18 mouse cellular contexts compared by ENCODE assay signal in the genomic region with DNA sequence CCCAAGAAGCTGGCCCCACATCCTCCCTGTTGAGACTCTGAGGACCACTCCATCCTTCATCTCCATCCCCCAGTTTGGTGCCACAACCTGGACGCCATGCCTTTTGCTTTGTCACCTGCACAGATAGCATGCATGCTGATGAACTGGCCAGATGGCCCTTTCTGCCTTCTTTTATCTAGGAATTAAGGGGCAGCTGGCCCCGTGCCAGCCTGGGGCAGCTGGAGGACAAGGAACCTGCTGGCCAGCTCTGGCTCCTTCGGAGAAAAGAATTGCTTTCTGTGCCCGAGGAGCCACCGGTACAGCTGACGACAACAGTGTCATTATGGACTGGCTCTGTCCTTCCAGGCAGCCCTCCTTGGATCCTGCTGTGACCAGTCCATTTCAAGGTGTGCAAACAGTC. TPM values are rescaled to one million over a fixed set of nuclear protein-coding genes. Genes with fewer than 3 reads are reported as not detected.
A peak's percentile ranks its signal among the peaks of the same experiment; 100 is the strongest.
DNase-seq lines count a peak whose midpoint lies in the region; ATAC-seq lines count a peak whose summit lies in the region.
"Had no signal": no experiment of that assay in that cellular context is flagged by ENCODE, and none has a peak within 500 bp of the region (broad histone marks: within the 10 kb centered on the region; RNA-seq: fewer than 3 reads in every experiment).

No protein-coding gene starts in this region.

- no peak overlapping the region for H3K4me3 ChIP-seq in hindbrain, embryonic 13.5 days
- H3K4me3 ChIP-seq in hindbrain, embryonic 12.5 days = no peak overlapping the region
- H3K4me3 ChIP-seq: heart, embryonic 10.5 days; hindbrain, embryonic 15.5 days; limb, embryonic 13.5 days; lung, embryonic 15.5 days; midbrain, embryonic 12.5 days had no signal

- 48% methylated on average over 6 of the region's 6 CpGs for WGBS in hindbrain, embryonic 13.5 days
- WGBS in hindbrain, embryonic 12.5 days = 50% methylated on average over 6 of the region's 6 CpGs

- no peak overlapping the region for H3K9ac ChIP-seq in hindbrain, embryonic 13.5 days
- H3K9ac ChIP-seq in hindbrain, embryonic 12.5 days = no peak overlapping the region
- H3K9ac ChIP-seq: forebrain, postnatal 0 days; hindbrain, embryonic 15.5 days; limb, embryonic 13.5 days; liver, embryonic 14.5 days; lung, embryonic 15.5 days; midbrain, embryonic 12.5 days had no signal

- peak overlapping the region; percentile 35 for H3K27ac ChIP-seq in hindbrain, embryonic 13.5 days
- H3K27ac ChIP-seq in hindbrain, embryonic 12.5 days = no peak overlapping the region
- H3K27ac ChIP-seq: heart, embryonic 10.5 days; hindbrain, embryonic 15.5 days; limb, embryonic 13.5 days; liver, embryonic 14.5 days; lung, embryonic 15.5 days; midbrain, embryonic 12.5 days had no signal

- DNase-seq in MN1 (ENCODE audit: low spot score) = peak; percentile 87
- peak; percentile 53 to 55 for DNase-seq in cerebellum, adult 18-20 months
- peak; percentile 49 to 70 for DNase-seq in cerebellum, postnatal 25 days
- no peak for DNase-seq in right cerebral cortex, postnatal 4 days
- DNase-seq in right cerebral cortex, postnatal 25 days = no peak
- DNase-seq: adrenal gland, postnatal 25 days; forebrain, postnatal 0 days; lung, postnatal 4 days; thymus, postnatal 25 days had no signal

- no peaks in the 10 kb centered on the region for H3K9me3 ChIP-seq in hindbrain, embryonic 13.5 days
- H3K9me3 ChIP-seq in hindbrain, embryonic 12.5 days (replicated peaks) = no peaks in the 10 kb centered on the region
- H3K9me3 ChIP-seq: heart, embryonic 10.5 days; hindbrain, embryonic 15.5 days; lung, embryonic 15.5 days; midbrain, embryonic 12.5 days had no signal

- H3K27me3 ChIP-seq in hindbrain, embryonic 13.5 days = peaks cover 18% of the 10 kb centered on the region
- H3K27me3 ChIP-seq in hindbrain, embryonic 12.5 days = peaks cover 10% of the 10 kb centered on the region
- H3K27me3 ChIP-seq: hindbrain, embryonic 15.5 days had no signal

- ATAC-seq in hindbrain, embryonic 13.5 days (ENCODE audit: low FRiP score) = no peak
- ATAC-seq in hindbrain, embryonic 12.5 days (ENCODE audit: low FRiP score) = no peak
- ATAC-seq: forebrain, postnatal 0 days; intestine, postnatal 0 days had no signal

- H3K36me3 ChIP-seq in hindbrain, embryonic 13.5 days = no peaks in the 10 kb centered on the region
- no peaks in the 10 kb centered on the region for H3K36me3 ChIP-seq in hindbrain, embryonic 12.5 days
- H3K36me3 ChIP-seq: heart, embryonic 10.5 days; hindbrain, embryonic 15.5 days; limb, embryonic 13.5 days; lung, embryonic 15.5 days; midbrain, embryonic 12.5 days had no signal

- peaks cover 46% of the 10 kb centered on the region for H3K4me1 ChIP-seq in hindbrain, embryonic 13.5 days (replicated peaks)
- H3K4me1 ChIP-seq in hindbrain, embryonic 12.5 days = peaks cover 32% of the 10 kb centered on the region
- H3K4me1 ChIP-seq: lung, embryonic 15.5 days had no signal

- no peak overlapping the region for H3K4me2 ChIP-seq in hindbrain, embryonic 13.5 days
- no peak overlapping the region for H3K4me2 ChIP-seq in hindbrain, embryonic 12.5 days (replicated peaks)
- H3K4me2 ChIP-seq: hindbrain, embryonic 15.5 days; limb, embryonic 13.5 days; lung, embryonic 15.5 days; midbrain, embryonic 12.5 days had no signal

RNA-seq across cellular contexts. Expression of a gene that starts 32.9 kb away (rescaled TPM):
- polyA plus RNA-seq in hindbrain, embryonic 13.5 days (2015; fragmentation: Nextera tagmentation; extraction: Ambion mirVana) = 9.8 and 10.4 TPM in 2 replicates
- 13.5 and 14.1 TPM in 2 replicates for polyA plus RNA-seq in hindbrain, embryonic 12.5 days (2016; fragmentation: Nextera tagmentation; extraction: Ambion mirVana)

Comparison
In these comparisons a context has a peak if more than half of its experiments do, and no peak if none do; other contexts are left out.
1. DNase-seq: peak in MN1 (single experiment), cerebellum, adult 18-20 months (2 of 2) and cerebellum, postnatal 25 days (2 of 2); none in right cerebral cortex, postnatal 4 days (single experiment) and right cerebral cortex, postnatal 25 days (single experiment).